Mouse (Mus musculus): ENCODE measurements at regions not wholly inside any gene's neighbourhood (a gene's known extent, or its start where the extent isn't known, plus 50 kb on each side); places are given as distances from the start of the nearest gene placed in this dataset.
"Not testable (repeated sequence)": the region's sequence is repeated elsewhere in the genome, so short reads cannot be mapped to it uniquely, and the experiment has no call there.

GRCm38 (mm10) chr7:69167456-69167855 is 418.4 kb upstream of the Arrdc4 start:
- no peak for DNase-seq (ENCODE audit: low spot score)

DNA sequence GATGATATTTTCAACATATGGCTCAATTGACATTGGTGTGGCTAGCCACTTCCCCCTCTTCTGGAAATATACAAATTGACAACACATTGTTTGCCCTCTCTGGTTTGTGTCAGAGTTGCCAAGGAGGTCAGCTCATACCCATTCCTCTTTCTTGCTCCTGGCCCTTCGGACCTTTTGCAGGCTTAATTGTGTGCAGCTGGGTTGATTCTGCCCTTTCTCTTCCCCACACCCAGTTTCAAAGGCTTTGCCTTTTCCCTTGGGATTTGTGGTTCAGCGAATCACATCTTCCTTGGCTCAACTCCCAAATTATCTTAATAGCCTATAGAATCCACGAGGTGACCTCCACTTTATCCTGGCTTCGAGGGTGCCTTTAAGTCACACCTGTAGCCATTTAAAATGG is 412.9 kb upstream of the Arrdc4 start:
- no peak for DNase-seq (ENCODE audit: low spot score)

DNA sequence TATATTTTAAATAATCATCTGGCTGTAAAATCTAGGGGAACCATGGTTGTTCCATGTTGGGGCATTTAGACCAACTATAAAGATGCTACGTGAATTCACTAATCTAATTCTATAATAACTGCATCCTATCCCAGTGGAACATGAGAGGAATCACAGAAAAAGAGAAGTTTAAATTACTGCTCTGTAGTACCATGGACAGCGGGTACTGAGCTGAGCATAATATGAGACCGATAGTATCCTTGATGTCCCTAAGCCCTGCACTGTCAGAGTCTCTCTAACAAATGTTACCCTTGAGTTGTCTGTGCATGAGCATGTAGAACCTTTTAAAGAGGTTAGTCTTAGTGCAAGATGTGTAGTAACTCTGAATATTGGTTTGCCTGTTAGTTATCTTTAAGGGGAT is 393.3 kb upstream of the Arrdc4 start:
- DNase-seq (ENCODE audit: low spot score) = no peak

GRCm38 (mm10) chr7:69133441-69133840 is 384.4 kb upstream of the Arrdc4 start:
- peak; percentile 24 for DNase-seq (ENCODE audit: low spot score)

DNA sequence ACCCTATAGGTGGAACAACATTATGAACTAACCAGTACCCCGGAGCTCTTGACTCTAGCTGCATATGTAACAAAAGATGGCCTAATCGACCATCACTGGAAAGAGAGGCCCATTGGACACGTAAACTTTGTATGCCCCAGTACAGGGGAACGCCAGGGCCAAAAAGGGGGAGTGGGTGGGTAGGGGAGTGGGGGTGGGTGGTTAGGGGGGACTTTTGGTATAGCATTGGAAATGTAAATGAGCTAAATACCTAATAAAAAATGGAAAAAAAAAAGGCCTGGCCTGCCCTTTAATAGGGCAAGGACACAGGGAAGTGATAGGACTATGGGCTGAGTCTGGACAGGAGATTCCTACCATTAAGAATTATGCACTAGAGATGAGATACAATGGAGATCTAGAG is 352.7 kb upstream of the Arrdc4 start:
- DNase-seq (ENCODE audit: low spot score) = not testable (repeated sequence)

DNA sequence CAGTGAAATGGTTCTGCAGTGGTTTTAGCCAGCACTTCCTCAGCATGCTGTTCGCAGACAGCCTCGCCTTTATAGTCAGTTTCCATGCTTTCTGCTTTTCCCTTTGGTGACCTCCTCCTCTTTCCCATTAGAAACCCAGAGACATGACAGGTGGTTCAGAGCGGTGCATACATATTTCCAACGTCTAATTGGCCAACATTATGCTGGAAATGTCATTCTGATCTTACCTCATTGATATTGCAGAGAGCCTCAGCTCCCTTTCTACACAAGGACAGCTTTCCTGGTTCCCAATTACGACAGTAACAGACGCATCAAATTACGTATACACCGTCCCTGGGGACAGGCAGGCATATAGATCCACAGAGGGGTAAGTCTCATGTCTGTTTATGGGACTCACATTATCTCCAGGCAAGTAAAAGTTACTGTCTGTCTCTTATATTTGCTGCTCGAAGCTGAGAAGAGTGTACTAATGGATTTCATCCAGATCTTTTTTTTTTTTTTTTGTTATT is 348.6 kb upstream of the Arrdc4 start:
- no peak for DNase-seq (ENCODE audit: low spot score)

GRCm38 (mm10) chr7:69074780-69075179 is 325.7 kb upstream of the Arrdc4 start:
- no peak for DNase-seq (ENCODE audit: low spot score)

DNA sequence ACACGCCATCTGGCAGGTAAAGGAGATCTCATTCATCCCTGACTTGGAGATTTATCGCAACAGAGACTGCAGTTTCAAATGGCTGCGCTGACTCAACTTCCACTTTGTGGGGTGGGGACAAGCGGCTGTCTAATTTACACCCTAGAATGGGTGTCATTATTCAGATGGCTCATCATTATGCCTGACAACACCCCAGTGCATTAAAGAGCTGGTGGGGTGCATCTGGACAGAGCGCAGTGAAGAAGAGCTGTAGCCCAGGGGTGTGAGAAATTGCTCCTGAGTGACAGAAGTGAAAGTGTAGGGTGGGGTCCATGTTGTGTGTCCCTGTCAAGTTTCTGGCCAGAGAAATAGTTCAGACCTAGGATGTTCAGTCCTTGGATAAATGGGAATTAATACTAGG is 314.0 kb upstream of the Arrdc4 start:
- no peak for DNase-seq (ENCODE audit: low spot score)

DNA sequence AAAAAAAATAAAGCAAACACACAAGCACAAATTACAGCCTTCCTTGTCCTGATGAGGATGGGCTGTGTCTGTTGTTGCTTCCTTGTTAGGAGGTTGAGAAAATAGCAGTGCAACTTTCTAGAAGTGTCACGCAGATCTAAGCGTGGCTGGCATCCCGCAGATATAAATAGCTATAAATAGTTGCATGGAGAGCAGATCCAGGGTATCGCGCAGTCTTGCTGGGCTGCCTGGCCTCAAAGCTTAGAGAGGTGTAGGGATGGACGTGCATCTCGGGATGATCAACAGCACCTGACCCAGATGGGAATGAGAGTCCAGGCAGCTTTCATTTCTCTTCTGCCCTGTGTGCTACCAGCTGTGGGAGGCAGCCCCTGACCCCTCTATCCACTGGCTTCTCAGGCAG is 313.5 kb upstream of the Arrdc4 start:
- no peak for DNase-seq (ENCODE audit: low spot score)

DNA sequence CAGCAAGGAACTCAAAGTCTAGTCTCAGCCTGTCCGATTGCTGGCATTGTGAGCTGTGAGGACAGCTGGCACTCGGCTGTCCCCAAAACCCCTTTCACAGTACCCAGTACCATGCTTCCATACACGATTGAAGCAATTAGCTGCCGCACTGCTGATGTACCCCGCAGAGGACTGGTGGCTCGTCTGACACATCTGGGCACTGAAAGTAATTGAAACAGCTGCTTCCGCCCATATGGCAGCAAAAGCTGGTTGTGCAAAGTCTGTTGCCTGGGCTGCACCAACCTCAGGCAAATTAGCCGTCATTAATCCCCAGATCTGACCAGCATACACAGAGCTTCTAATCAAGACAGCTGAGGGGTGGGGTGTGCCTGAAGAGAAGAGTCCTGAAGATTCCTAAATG is 313.1 kb upstream of the Arrdc4 start:
- peak; percentile 5 for DNase-seq (ENCODE audit: low spot score)

GRCm38 (mm10) chr7:69061242-69061641 is 312.2 kb upstream of the Arrdc4 start:
- peak; percentile 4 for DNase-seq (ENCODE audit: low spot score)

- no peak for DNase-seq (ENCODE audit: low spot score)
These were observed 267.5 kb upstream of the Arrdc4 start for GRCm38 (mm10) chr7:69016575-69016974.

DNA sequence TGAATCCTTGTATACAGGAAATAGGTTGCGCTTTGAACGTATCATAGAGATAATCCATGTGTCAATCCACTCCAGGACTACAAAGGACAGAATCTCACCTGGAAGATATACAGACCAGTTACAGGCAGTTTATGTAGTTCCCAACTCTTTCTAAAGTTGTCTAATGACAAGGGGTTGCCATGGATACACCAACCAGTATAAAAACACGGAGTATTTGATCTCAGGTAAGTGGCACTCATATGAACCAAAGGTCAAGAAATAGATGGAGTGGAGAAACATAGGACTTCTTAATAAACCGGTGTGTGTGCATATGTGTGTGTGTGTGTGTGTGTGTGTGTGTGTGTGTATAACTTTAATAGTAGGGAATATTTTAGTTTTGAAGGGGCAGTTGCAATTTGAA is 266.0 kb upstream of the Arrdc4 start:
- DNase-seq (ENCODE audit: low spot score) = no peak

DNA sequence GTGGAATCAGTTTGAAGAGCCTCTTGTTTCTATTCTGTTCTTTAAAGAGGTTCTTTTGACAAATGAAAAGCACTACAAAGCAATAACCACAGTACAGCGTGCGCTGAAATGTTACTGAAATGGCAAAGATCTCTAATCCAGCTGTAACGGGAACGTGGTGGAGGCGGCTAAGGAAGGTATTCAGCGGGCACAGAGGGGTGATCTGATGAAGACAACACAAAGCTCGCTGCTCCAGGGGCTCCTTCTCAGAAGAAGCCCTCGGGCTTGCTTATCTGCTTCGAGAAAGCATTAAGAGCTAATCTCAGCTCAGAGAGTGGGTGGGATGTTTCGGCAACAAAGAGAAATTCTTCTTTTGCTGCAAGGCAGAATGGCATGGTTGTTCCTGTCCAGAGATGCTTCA is 258.2 kb upstream of the Arrdc4 start:
- no peak for DNase-seq (ENCODE audit: low spot score)

- DNase-seq (ENCODE audit: low spot score) = no peak
These were observed 239.0 kb upstream of the Arrdc4 start for GRCm38 (mm10) chr7:68988061-68988460.

DNA sequence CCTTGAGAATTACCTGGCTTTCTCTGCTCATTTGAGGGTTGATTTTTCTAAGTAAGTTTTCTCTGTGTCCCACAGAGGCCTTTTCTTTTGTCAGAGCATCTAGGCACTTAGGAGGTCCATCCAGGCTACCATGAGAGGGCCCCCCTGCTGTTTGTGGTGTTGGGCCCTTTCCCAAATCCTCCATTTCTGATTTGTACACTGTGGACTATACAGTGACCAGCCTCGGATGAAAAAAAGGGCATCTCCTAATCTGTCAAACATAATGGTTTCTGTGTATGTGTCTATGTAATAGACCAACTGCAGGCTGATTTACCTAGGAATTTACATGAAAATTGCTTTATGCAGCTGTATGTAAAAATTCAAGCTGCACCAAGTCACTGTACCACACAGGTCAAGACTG is 234.9 kb upstream of the Arrdc4 start:
- DNase-seq (ENCODE audit: low spot score) = no peak

- DNase-seq (ENCODE audit: low spot score) = no peak
These were observed 234.0 kb upstream of the Arrdc4 start for GRCm38 (mm10) chr7:68982914-68983502.

DNA sequence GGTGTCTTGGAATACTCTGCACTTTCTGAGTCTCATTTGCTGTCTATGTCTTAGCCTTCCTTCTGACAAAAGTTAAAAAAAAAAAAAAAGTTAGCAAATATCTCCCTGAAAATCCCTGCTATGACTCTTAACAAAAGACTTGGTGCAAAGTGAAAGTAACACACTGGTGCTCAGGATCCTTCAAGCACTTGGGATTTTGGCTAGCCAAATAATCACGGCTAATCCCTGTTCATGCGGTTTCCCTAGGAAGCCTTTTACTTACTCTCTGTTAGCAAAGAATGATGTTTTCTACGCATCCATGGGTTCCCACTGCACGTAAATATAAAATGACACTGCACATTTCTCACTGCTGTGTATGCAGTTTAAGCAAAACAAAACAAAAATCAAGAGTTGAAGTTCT is 229.5 kb upstream of the Arrdc4 start:
- no peak for DNase-seq (ENCODE audit: low spot score)

DNA sequence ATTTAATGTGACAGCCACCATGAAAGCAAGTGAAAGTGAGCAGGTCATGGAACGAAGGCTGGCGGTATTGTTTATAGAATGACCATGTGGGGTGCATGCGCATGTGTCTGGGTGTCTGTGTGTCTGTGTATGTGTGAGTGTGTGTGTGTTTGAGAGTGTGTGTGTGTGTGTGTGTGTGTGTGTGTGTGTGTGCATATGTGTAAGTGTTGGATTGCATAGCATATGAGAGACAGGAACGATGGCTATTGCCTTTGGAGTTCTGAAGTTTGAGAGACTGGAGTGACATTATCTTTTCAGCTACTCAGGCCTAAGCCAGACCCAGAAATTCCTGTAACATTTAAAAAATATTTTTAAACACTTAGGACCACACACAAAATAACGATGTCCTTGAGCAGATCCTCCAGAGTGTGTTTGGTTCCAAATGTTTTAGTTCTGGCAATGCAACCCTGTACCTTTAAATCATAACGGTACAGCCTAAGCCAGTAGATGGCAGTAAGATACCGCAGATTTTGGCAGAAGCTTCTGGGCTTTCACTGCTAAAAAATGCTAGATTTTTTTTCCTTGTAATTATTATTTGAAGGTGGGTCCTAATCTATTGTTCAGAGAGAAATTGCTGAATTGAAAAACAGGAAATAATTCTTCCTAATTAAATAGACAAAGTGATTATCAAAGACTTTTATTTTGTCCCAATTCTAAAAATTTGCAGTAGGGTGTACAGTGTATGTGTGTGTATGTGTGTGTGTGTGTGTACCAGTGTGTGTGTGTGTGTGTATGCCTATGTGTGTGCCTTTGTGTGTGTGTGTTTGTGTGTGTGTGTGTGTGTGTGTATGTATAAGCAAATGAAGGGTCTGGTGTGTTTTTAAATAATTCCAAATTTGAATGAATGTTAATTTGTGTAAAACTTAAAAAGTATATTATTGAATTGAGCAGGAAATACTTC is 228.0 kb upstream of the Arrdc4 start:
- peak; percentile 45 for DNase-seq (ENCODE audit: low spot score)

- no peak for DNase-seq (ENCODE audit: low spot score)
These were observed 226.9 kb upstream of the Arrdc4 start for GRCm38 (mm10) chr7:68975956-68976355.

- DNase-seq (ENCODE audit: low spot score) = no peak
These were observed 226.5 kb upstream of the Arrdc4 start for GRCm38 (mm10) chr7:68975580-68975894.

- no peak for DNase-seq (ENCODE audit: low spot score)
These were observed 225.9 kb upstream of the Arrdc4 start for GRCm38 (mm10) chr7:68974761-68975579.
